Mouse (Mus musculus): ENCODE results near the gene Gnl3. TPM values are rescaled to one million over a fixed set of nuclear protein-coding genes. Genes with fewer than 3 reads are reported as not detected.

Gene Gnl3
- 120 TPM for polyA plus RNA-seq (2014; fragmentation: Illumina TruSeq; extraction: RNeasy Lipid Tissue Mini Kit (QIAGEN cat#74804); ENCODE audit: low read depth, low replicate concordance)

DNA sequence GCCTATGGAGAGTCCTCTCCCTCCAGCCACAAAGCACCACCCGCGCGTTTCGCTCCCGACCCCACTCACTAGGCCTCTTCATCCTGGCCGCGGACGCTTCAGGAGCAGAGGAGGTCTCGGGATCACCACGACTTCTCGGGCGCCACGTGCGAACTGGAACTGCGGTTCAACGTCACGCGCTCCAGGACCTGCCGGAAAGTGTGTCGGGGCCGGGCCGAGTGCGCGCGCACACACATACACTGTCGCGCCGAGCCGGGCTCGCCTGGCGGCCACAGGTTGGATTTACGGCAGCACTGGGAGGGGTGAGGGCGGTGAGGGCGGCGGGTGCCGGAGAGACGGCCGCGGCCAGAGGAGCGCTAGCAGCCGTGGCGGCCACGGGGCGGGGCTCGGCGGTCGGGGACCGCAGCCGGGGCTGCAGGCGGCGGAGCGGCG lies at the start of gene Gnl3, which contains the start of gene Pbrm1:
Gene Gnl3, minus strand, starts transcription at position 293 of the 432 bp plus-strand sequence.
Gene Pbrm1, plus strand, starts transcription at position 279 of the 432 bp plus-strand sequence.

DNA sequence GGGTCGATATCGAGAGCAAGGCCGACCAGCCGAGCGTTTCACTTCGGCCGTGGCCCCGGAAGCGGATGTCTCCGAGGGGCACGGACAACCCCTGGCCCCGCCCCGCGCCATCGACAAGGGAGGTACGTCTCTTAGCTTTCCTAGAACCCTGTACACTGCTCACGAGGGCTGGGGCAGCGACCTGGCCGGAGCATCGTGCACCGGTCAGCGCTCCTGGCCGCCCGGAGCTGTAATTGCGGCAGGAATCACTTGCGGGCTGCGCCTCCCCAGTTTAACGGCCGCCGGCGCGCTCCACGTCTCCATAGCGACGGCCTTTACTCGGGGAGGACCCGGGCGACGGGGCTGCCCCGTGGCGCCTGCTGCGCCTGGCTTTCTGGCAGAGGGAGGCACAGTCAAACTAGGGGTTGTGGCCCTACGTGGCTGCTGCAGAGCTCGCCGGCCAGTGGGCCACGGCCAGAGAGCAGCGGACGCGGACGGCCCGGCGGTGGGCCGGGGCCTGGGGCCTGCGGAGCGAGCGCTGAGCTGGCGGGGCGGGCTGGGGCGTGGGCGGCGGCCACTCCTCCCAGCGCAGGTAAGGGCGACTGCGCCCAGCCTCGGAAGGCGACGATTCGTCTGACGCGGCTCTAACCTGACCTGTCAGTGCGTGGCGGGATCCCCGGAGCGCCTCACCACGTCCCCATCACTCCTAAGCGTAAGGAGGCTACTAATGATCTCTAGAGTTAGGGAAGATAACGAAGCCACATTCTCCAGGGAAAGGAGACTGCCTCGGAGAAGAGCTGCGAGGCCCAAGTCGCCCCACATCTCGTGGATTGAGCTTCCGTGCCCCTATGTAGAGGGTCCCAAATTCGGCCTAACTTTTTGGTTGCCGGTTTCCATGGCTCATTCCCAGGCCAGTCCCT lies 17.4 kb downstream of the Gnl3 start, which contains the start of the genes Glt8d1 and Spcs1:
Gene Glt8d1, plus strand, starts transcription at position 94 of the 899 bp plus-strand sequence.
Gene Spcs1, minus strand, starts transcription at position 366 of the 899 bp plus-strand sequence.

Other genes with a start within 250 kb of the Gnl3 start
- gene Tmem110, start 193.6 kb downstream of the Gnl3 start, polyA plus RNA-seq (2014; fragmentation: Illumina TruSeq; extraction: RNeasy Lipid Tissue Mini Kit (QIAGEN cat#74804); ENCODE audit: low read depth, low replicate concordance) = 5.6 TPM
- 8.3 TPM for gene Mustn1, start 140.0 kb downstream of the Gnl3 start, polyA plus RNA-seq (2014; fragmentation: Illumina TruSeq; extraction: RNeasy Lipid Tissue Mini Kit (QIAGEN cat#74804); ENCODE audit: low read depth, low replicate concordance)
- not detected for gene Itih4, start 132.7 kb downstream of the Gnl3 start, polyA plus RNA-seq (2014; fragmentation: Illumina TruSeq; extraction: RNeasy Lipid Tissue Mini Kit (QIAGEN cat#74804); ENCODE audit: low read depth, low replicate concordance)
- gene Itih3, start 95.4 kb downstream of the Gnl3 start, polyA plus RNA-seq (2014; fragmentation: Illumina TruSeq; extraction: RNeasy Lipid Tissue Mini Kit (QIAGEN cat#74804); ENCODE audit: low read depth, low replicate concordance) = 0.19 TPM
- not detected for gene Itih1, start 75.9 kb downstream of the Gnl3 start, polyA plus RNA-seq (2014; fragmentation: Illumina TruSeq; extraction: RNeasy Lipid Tissue Mini Kit (QIAGEN cat#74804); ENCODE audit: low read depth, low replicate concordance)
- 16.5 TPM for gene Nek4, start 67.8 kb downstream of the Gnl3 start, polyA plus RNA-seq (2014; fragmentation: Illumina TruSeq; extraction: RNeasy Lipid Tissue Mini Kit (QIAGEN cat#74804); ENCODE audit: low read depth, low replicate concordance)
- 78.8 TPM for gene Glt8d1, start 17.8 kb downstream of the Gnl3 start, polyA plus RNA-seq (2014; fragmentation: Illumina TruSeq; extraction: RNeasy Lipid Tissue Mini Kit (QIAGEN cat#74804); ENCODE audit: low read depth, low replicate concordance)
- 331 TPM for gene Spcs1, start 17.5 kb downstream of the Gnl3 start, polyA plus RNA-seq (2014; fragmentation: Illumina TruSeq; extraction: RNeasy Lipid Tissue Mini Kit (QIAGEN cat#74804); ENCODE audit: low read depth, low replicate concordance)
- gene Pbrm1, start within 50 bp of the Gnl3 start, polyA plus RNA-seq (2014; fragmentation: Illumina TruSeq; extraction: RNeasy Lipid Tissue Mini Kit (QIAGEN cat#74804); ENCODE audit: low read depth, low replicate concordance) = 84.8 TPM
- gene Smim4, start 109.8 kb upstream of the Gnl3 start, polyA plus RNA-seq (2014; fragmentation: Illumina TruSeq; extraction: RNeasy Lipid Tissue Mini Kit (QIAGEN cat#74804); ENCODE audit: low read depth, low replicate concordance) = 6.5 TPM
- not detected for gene Nt5dc2, start 111.9 kb upstream of the Gnl3 start, polyA plus RNA-seq (2014; fragmentation: Illumina TruSeq; extraction: RNeasy Lipid Tissue Mini Kit (QIAGEN cat#74804); ENCODE audit: low read depth, low replicate concordance)
- 17.6 TPM for gene Stab1, start 149.5 kb upstream of the Gnl3 start, polyA plus RNA-seq (2014; fragmentation: Illumina TruSeq; extraction: RNeasy Lipid Tissue Mini Kit (QIAGEN cat#74804); ENCODE audit: low read depth, low replicate concordance)
- not detected for gene Tnnc1, start 189.2 kb upstream of the Gnl3 start, polyA plus RNA-seq (2014; fragmentation: Illumina TruSeq; extraction: RNeasy Lipid Tissue Mini Kit (QIAGEN cat#74804); ENCODE audit: low read depth, low replicate concordance)
- gene Nisch, start 197.8 kb upstream of the Gnl3 start, polyA plus RNA-seq (2014; fragmentation: Illumina TruSeq; extraction: RNeasy Lipid Tissue Mini Kit (QIAGEN cat#74804); ENCODE audit: low read depth, low replicate concordance) = 76.7 TPM
- gene Sema3g, start 198.7 kb upstream of the Gnl3 start, polyA plus RNA-seq (2014; fragmentation: Illumina TruSeq; extraction: RNeasy Lipid Tissue Mini Kit (QIAGEN cat#74804); ENCODE audit: low read depth, low replicate concordance) = 0.60 TPM
- gene Phf7, start 232.2 kb upstream of the Gnl3 start, polyA plus RNA-seq (2014; fragmentation: Illumina TruSeq; extraction: RNeasy Lipid Tissue Mini Kit (QIAGEN cat#74804); ENCODE audit: low read depth, low replicate concordance) = 9.1 TPM
- gene Bap1, start 232.3 kb upstream of the Gnl3 start, polyA plus RNA-seq (2014; fragmentation: Illumina TruSeq; extraction: RNeasy Lipid Tissue Mini Kit (QIAGEN cat#74804); ENCODE audit: low read depth, low replicate concordance) = 4.8 TPM

Measured in sigmoid colon, adult 10 weeks (tissue).